Mouse (Mus musculus): ENCODE data around the gene Gpt2.

DNA sequence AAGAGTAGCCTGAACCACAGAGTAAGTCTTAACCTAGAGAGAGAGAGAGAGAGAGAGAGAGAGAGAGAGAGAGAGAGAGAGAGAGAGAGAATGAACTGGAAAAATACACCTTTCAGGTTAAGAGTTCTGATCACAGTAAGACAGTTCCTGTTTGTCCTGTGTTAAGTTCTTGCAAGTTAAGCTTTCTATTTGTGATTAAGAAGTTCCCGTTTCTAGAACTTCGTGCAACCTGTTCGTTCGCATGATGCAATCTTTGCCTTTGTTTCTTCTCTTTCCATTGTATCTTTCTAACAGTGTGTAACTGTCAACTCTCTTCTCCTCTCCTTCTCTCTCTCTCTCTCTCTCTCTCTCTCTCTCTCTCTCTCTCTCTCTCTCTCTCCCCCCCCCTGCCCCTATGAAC, 78.1 kb downstream of the Gpt2 start:
- TF ChIP-seq POLR2A (IDR thresholded peaks at IDR 0.05; ENCODE audit: insufficient read length, low read depth) (no peak), MAX (IDR thresholded peaks at IDR 0.05; ENCODE audit: low read depth) (no peak), MYOD1 (IDR thresholded peaks at IDR 0.05; ENCODE audit: control insufficient read depth in 1 of 3, insufficient read length in 2 of 3, low read depth in 2 of 3) (no peak), POLR2AphosphoS2 (IDR thresholded peaks at IDR 0.05; ENCODE audit: insufficient read length, low read depth) (no peak), USF1 (IDR thresholded peaks at IDR 0.05; ENCODE audit: low read depth) (no peak), TCF12 (IDR thresholded peaks at IDR 0.05; ENCODE audit: insufficient read depth, poor library complexity, severe bottlenecking) (no peak), E2F4 (IDR thresholded peaks at IDR 0.05; ENCODE audit: insufficient read depth) (no peak), REST (IDR thresholded peaks at IDR 0.05; ENCODE audit: insufficient read depth, insufficient read length) (no peak)
